Mouse (Mus musculus) cerebellum, postnatal 4 days (tissue): ENCODE measurements around the gene Rsph3a.
"Not testable (repeated sequence)": the region's sequence is repeated elsewhere in the genome, so short reads cannot be mapped to it uniquely, and the experiment has no call there.

Experiments used
- DNase-seq, 2 experiments: peaks; one replicate each; pipeline ENCODE4 v3.0.0; 2022; ENCODE audit warnings: low spot score in 2 of 2, mixed read lengths in 1 of 2

The Rsph3a gene

GRCm38 (mm10) chr17:7928662-7929061 is 16.8 kb upstream of the Rsph3a start:
- no peak for DNase-seq

DNA sequence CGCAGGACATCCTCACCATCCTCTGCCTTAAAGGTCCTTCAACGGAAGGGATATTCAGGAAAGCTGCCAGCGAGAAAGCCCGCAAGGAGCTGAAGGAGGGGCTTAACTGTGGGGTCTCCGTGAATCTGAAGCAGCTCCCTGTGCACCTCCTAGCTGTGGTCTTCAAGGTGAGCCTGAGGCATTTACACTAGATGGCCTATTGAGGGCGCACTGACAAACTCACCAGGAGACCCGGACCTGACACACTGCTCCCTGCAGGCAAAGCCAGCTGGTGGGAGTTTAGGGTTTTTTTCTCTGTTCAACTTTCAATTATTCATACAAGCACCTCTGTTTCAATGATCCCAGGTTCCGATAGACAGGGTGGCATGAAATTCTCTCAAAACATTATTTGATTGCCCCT is 16.1 kb upstream of the Rsph3a start:
- no peak for DNase-seq

DNA sequence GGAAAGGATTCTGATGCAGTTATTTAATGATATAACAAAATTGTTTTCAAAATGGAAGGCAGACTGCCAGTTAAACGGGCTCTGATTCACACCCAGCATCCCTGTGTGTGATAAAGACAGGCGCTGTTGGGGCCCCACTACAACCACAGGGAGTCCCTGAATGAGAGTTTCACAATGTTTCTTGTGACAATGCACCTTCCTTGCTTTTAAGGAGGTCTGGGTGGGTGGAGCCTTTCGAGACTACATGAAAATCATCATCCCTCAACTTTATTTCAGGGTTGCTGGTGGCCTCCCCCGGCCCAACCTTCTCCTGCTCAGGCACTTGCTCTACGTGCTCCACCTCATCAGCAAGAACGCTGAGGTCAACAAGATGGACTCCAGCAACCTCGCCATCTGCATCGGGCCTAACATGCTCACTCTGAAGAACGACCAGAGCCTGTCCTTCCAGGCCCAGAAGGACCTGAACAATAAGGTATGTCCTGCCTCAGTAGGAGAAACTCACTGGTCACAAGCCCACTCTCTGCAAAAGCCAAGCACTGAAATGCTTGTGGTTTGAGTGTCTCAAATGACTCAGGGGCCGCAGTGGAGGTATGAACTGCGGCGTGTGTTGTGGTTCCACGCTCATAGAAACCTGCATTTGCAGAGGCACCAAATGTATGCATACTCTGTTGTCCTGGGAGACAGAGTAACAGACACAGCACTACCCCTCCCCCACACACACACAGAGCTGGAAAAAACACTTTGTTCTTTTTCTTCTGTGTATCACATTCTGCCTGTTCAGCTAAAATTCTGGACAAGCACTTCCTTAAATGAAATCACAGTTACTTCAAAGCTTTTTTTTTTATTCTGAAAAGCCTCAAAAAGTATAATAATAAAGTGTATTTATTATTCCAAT is 14.1 kb upstream of the Rsph3a start:
- DNase-seq = no peak

- not testable (repeated sequence) for DNase-seq
Observed at GRCm38 (mm10) chr17:7932121-7932520, 13.3 kb upstream of the Rsph3a start.

- DNase-seq = no peak
Observed at GRCm38 (mm10) chr17:7939640-7940039, 5.8 kb upstream of the Rsph3a start.

DNA sequence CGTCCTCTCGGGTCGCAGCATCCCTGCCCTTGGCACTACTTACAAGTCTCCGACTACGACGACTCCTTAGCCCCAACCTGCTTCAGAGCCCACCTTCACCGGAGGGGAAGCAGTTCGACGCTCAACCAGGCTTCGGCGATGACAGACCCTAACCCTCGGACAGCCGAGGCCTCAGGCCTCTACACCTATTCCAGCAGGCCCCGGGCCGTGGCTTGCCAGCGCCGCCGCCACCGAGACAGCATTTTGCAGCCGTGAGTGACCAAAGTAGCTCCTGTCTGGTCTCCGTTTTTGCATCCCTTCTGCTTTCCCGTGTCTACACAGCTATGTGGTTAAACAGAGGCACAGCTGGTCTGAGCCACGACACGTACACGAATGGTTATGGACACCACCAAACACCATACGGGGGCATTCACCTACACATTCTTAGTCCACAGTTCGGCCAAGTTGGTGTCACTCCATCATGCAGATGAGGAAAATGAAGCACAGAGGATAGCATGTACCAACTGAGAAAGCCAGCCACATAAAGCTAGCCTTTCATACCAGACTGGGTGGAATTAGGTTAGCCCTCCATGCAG is 726 bp downstream of the Rsph3a start:
- DNase-seq = not testable (repeated sequence)

DNA sequence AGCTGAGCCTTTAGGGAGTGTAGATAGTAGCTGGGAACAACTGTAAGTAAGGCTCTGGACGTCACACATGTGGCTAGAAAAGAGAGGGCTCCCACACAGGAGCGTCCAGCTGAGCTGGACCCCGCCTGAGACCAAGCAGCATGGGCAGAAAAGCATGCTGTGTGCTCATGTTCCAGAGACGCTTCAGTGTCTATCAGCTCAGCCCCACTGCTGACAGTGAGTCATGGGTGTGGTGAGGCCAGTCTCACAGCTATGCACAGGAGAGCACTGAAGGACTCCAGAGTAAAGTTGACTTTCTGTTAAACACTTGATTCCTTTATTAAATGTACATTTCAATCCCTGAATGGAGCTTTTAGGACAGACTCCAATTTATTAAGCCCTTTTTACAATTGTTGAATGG is 5.9 kb downstream of the Rsph3a start:
- not testable (repeated sequence) for DNase-seq

GRCm38 (mm10) chr17:7957242-7957641 is 11.8 kb downstream of the Rsph3a start:
- DNase-seq = not testable (repeated sequence)

GRCm38 (mm10) chr17:7963333-7963732 is 17.9 kb downstream of the Rsph3a start:
- not testable (repeated sequence) for DNase-seq

DNA sequence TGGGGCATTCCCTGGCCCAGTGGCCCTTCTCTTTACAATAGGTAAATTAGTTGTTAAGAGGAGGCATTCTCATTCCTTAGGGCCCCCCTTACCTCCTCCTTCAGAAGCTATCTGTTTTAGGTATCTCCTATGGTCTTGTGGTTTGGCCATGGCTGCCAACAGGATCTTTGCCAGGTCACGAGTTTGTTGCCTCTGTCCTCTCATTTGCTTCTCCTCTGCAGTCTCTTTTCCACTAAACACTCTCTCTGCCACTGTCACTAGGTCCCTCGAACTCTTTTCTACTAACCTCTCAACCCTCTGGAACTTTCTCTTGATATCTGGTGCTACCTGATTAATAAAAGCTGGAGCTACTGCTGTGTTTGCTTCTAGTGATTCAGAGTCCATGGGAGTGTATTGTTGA is 19.0 kb downstream of the Rsph3a start:
- DNase-seq = not testable (repeated sequence)

DNA sequence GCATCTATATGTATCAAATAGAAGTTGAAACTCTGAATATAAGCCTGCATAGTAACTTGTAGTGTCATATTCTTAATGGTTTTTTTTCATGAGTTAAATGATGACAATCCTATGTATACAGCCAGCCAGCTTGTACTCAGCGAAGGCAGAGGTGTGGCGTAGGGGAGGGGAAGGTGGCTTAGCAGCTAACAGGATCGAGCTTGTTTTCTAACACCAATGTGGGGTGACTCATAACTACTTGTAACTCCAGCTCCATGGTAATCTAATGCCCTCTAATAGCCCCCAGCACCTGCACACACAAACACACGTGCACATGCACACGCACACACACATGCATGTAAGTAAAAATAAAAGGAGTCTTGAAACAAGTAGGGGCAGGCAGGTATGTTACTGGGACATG is 23.1 kb downstream of the Rsph3a start:
- DNase-seq = not testable (repeated sequence)

- not testable (repeated sequence) for DNase-seq
Observed at GRCm38 (mm10) chr17:7969782-7970181, 24.4 kb downstream of the Rsph3a start.

DNA sequence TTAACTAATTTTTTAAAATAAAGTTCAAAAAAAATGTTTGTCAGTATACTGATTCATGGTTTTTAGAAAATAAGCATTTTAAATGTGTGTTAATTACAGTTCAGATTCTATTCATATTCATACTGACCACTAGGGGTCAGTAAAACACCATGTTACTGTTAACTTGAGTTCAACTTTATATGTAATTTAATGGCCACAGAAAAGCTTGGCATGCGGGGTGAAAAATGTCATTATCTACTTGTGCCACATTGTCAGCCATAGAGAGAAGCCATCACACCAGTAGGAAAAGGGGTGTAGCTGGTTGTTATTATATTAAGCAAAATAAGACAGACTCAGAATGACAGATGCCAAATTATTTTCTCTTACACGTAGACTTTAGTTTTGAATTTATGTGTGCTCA is 38.1 kb downstream of the Rsph3a start:
- not testable (repeated sequence) for DNase-seq

DNA sequence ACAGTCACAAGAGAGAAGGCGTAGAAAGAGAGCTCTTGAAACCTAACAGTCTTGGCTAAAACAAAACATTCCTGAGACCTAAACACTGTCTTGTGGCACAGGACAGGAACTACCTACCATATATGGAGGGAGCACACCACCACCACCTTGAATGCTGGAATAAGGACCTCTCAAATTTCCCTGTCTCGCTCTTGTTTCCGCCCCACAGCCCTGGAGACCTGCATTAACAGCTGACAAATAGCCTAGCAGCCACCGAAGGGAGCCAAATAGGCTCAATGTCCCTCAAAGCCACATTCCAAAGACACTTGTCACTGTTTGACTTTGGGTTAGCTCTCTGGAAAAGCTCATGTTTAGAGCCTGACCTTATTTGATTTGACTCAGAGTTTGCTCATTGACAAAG is 40.2 kb downstream of the Rsph3a start:
- not testable (repeated sequence) for DNase-seq

GRCm38 (mm10) chr17:7987038-7987437 is 41.6 kb downstream of the Rsph3a start:
- DNase-seq = not testable (repeated sequence)

- DNase-seq = not testable (repeated sequence)
Observed at GRCm38 (mm10) chr17:8003248-8003647, 57.8 kb downstream of the Rsph3a start.

GRCm38 (mm10) chr17:8006771-8007170 is 61.4 kb downstream of the Rsph3a start:
- DNase-seq = not testable (repeated sequence)

DNA sequence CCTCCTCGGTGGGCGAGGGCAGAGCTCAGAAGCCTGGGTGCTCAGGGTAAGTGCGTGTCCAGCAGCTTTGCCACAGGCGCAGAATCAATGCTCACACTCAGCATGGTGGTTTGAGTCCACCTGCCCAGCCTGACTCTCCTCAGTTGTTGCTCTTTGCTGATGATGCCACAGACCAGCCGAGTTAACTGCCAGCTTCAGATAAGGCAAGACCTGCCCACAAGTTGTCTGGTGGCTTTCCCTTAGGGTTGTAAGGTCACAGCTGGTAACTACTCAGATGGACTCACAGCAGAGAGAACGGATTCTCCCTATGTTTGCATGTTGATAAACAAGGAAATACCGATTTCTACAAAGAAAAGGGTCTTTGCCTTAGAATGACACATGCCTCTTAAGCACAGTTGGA is 64.2 kb downstream of the Rsph3a start:
- DNase-seq = not testable (repeated sequence)

DNA sequence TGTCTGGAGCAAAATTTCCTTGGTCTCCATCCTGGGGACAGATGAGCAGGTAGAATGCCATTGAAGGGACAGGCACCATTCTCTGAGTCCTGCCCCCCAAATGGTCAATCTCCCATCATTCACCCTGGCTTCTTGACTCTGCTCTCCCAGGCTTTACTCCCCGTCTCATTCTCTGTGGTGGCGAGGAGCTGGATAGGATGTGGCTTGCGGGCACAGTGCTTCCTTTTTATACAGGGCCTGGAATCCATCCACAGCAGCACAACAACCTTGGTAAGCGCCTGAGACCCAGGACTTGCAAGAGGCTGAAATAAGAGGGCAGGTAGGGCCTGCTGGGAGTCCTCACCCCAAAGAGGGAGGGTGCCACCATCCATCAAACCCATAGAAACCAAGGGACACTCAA is 68.6 kb downstream of the Rsph3a start:
- DNase-seq = not testable (repeated sequence)

DNA sequence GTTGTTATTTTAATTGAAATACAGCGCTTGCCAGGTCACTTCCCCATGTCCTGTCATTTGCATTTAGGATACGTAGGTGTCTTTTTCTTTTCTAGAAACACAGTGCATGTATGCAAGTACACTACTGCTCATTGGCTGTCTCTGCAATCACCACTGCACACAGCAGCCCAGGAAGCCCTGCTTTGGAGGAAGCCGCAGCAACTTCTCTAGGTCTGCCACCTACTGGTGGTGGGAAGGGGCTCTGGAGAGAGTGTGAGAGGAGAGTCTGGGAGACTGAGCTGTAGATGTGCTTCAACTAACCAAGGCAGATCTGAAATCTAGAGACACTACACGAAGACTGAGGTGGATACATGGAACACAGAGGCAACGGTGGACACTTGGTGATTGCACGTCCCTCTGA is 77.3 kb downstream of the Rsph3a start:
- not testable (repeated sequence) for DNase-seq

GRCm38 (mm10) chr17:8027475-8028168 is 82.2 kb downstream of the Rsph3a start:
- DNase-seq = not testable (repeated sequence)
